Mouse (Mus musculus): ENCODE measurements around the gene Arhgap10. TPM values are rescaled to one million over a fixed set of nuclear protein-coding genes. Genes with fewer than 3 reads are reported as not detected.

The Arhgap10 gene
- polyA plus RNA-seq, 1 experiment = 7.2 TPM

GRCm38 (mm10) chr8:77544428-77544827 lies 26.7 kb upstream of the Arhgap10 start:
- no peaks in the 10 kb centered on the region; the same call in 1 of the 2 replicates for H3K4me1 ChIP-seq (ENCODE audit: control insufficient read depth, insufficient read depth, low read length)
- H3K27ac ChIP-seq (ENCODE audit: control insufficient read depth, insufficient read depth, low read depth, low read length) = no peak overlapping the region
- TF ChIP-seq CTCF (IDR thresholded peaks at IDR 0.05; ENCODE audit: control insufficient read depth, insufficient read depth, insufficient replicate concordance, low read depth, low read length) = no peak
- TF ChIP-seq POLR2A (IDR thresholded peaks at IDR 0.05; ENCODE audit: control insufficient read depth, low read depth, low read length) = no peak
- no peak overlapping the region for H3K4me3 ChIP-seq (ENCODE audit: control insufficient read depth, low read depth, low read length)
- H3K36me3 ChIP-seq (ENCODE audit: control insufficient read depth, insufficient read depth, low read length) = no peaks in the 10 kb centered on the region
- H3K27me3 ChIP-seq (ENCODE audit: control insufficient read depth, insufficient read depth, low read length) = no peaks in the 10 kb centered on the region

- Histone ChIP-seq H3K4me1 (ENCODE audit: control insufficient read depth, insufficient read depth, low read length) (no peaks in the 10 kb centered on the region), H3K27ac (ENCODE audit: control insufficient read depth, insufficient read depth, low read depth, low read length) (no peak overlapping the region), H3K27me3 (ENCODE audit: control insufficient read depth, insufficient read depth, low read length) (no peaks in the 10 kb centered on the region), H3K4me3 (ENCODE audit: control insufficient read depth, low read depth, low read length) (no peak overlapping the region), H3K36me3 (ENCODE audit: control insufficient read depth, insufficient read depth, low read length) (no peaks in the 10 kb centered on the region)
- TF ChIP-seq POLR2A (IDR thresholded peaks at IDR 0.05; ENCODE audit: control insufficient read depth, low read depth, low read length) = no peak
- no peak for TF ChIP-seq CTCF (IDR thresholded peaks at IDR 0.05; ENCODE audit: control insufficient read depth, insufficient read depth, insufficient replicate concordance, low read depth, low read length)
Observed at GRCm38 (mm10) chr8:77543152-77543777, 25.5 kb upstream of the Arhgap10 start.

- TF ChIP-seq CTCF (IDR thresholded peaks at IDR 0.05; ENCODE audit: control insufficient read depth, insufficient read depth, insufficient replicate concordance, low read depth, low read length) (no peak), POLR2A (IDR thresholded peaks at IDR 0.05; ENCODE audit: control insufficient read depth, low read depth, low read length) (no peak)
- H3K27ac ChIP-seq (ENCODE audit: control insufficient read depth, insufficient read depth, low read depth, low read length) = no peak overlapping the region
- no peaks in the 10 kb centered on the region for H3K36me3 ChIP-seq (ENCODE audit: control insufficient read depth, insufficient read depth, low read length)
Observed at GRCm38 (mm10) chr8:77538256-77538655, 20.5 kb upstream of the Arhgap10 start.

GRCm38 (mm10) chr8:77536821-77537220 lies 19.1 kb upstream of the Arhgap10 start:
- H3K27me3 ChIP-seq (ENCODE audit: control insufficient read depth, insufficient read depth, low read length) = no peaks in the 10 kb centered on the region

More at GRCm38 (mm10) chr8:77538256-77538655, 20.5 kb upstream of the Arhgap10 start:
- Histone ChIP-seq H3K27me3 (ENCODE audit: control insufficient read depth, insufficient read depth, low read length) (no peaks in the 10 kb centered on the region), H3K4me1 (ENCODE audit: control insufficient read depth, insufficient read depth, low read length) (peaks cover 10% of the 10 kb centered on the region), H3K4me3 (ENCODE audit: control insufficient read depth, low read depth, low read length) (no peak overlapping the region)

GRCm38 (mm10) chr8:77535026-77535595 lies 17.4 kb upstream of the Arhgap10 start:
- H3K36me3 ChIP-seq (ENCODE audit: control insufficient read depth, insufficient read depth, low read length) = no peaks in the 10 kb centered on the region
- H3K27ac ChIP-seq (ENCODE audit: control insufficient read depth, insufficient read depth, low read depth, low read length) = no peak overlapping the region
- peaks cover 10% of the 10 kb centered on the region for H3K4me1 ChIP-seq (ENCODE audit: control insufficient read depth, insufficient read depth, low read length)
- no peak for TF ChIP-seq POLR2A (IDR thresholded peaks at IDR 0.05; ENCODE audit: control insufficient read depth, low read depth, low read length)
- peak; percentile 17; the same call in 1 of the 2 replicates for TF ChIP-seq CTCF (IDR thresholded peaks at IDR 0.05; ENCODE audit: control insufficient read depth, insufficient read depth, insufficient replicate concordance, low read depth, low read length)
- H3K4me3 ChIP-seq (ENCODE audit: control insufficient read depth, low read depth, low read length) = no peak overlapping the region
- H3K27me3 ChIP-seq (ENCODE audit: control insufficient read depth, insufficient read depth, low read length) = no peaks in the 10 kb centered on the region

More at GRCm38 (mm10) chr8:77536821-77537220, 19.1 kb upstream of the Arhgap10 start:
- Histone ChIP-seq H3K27ac (ENCODE audit: control insufficient read depth, insufficient read depth, low read depth, low read length) (no peak overlapping the region), H3K36me3 (ENCODE audit: control insufficient read depth, insufficient read depth, low read length) (no peaks in the 10 kb centered on the region), H3K4me3 (ENCODE audit: control insufficient read depth, low read depth, low read length) (no peak overlapping the region), H3K4me1 (ENCODE audit: control insufficient read depth, insufficient read depth, low read length) (peaks cover 10% of the 10 kb centered on the region)
- TF ChIP-seq POLR2A (IDR thresholded peaks at IDR 0.05; ENCODE audit: control insufficient read depth, low read depth, low read length) = no peak
- no peak for TF ChIP-seq CTCF (IDR thresholded peaks at IDR 0.05; ENCODE audit: control insufficient read depth, insufficient read depth, insufficient replicate concordance, low read depth, low read length)

- Histone ChIP-seq H3K4me3 (ENCODE audit: control insufficient read depth, low read depth, low read length) (no peak overlapping the region), H3K4me1 (ENCODE audit: control insufficient read depth, insufficient read depth, low read length) (peaks cover 10% of the 10 kb centered on the region), H3K27ac (ENCODE audit: control insufficient read depth, insufficient read depth, low read depth, low read length) (no peak overlapping the region), H3K36me3 (ENCODE audit: control insufficient read depth, insufficient read depth, low read length) (no peaks in the 10 kb centered on the region), H3K27me3 (ENCODE audit: control insufficient read depth, insufficient read depth, low read length) (no peaks in the 10 kb centered on the region)
- no peak for TF ChIP-seq POLR2A (IDR thresholded peaks at IDR 0.05; ENCODE audit: control insufficient read depth, low read depth, low read length)
- TF ChIP-seq CTCF (IDR thresholded peaks at IDR 0.05; ENCODE audit: control insufficient read depth, insufficient read depth, insufficient replicate concordance, low read depth, low read length) = no peak
Observed at GRCm38 (mm10) chr8:77534358-77534992, 16.7 kb upstream of the Arhgap10 start.

- Histone ChIP-seq H3K36me3 (ENCODE audit: control insufficient read depth, insufficient read depth, low read length) (no peaks in the 10 kb centered on the region), H3K4me3 (ENCODE audit: control insufficient read depth, low read depth, low read length) (no peak overlapping the region), H3K4me1 (ENCODE audit: control insufficient read depth, insufficient read depth, low read length) (no peaks in the 10 kb centered on the region), H3K27me3 (ENCODE audit: control insufficient read depth, insufficient read depth, low read length) (no peaks in the 10 kb centered on the region), H3K27ac (ENCODE audit: control insufficient read depth, insufficient read depth, low read depth, low read length) (no peak overlapping the region)
- TF ChIP-seq CTCF (IDR thresholded peaks at IDR 0.05; ENCODE audit: control insufficient read depth, insufficient read depth, insufficient replicate concordance, low read depth, low read length) = no peak
- TF ChIP-seq POLR2A (IDR thresholded peaks at IDR 0.05; ENCODE audit: control insufficient read depth, low read depth, low read length) = no peak
Observed at GRCm38 (mm10) chr8:77526130-77526529, 8.4 kb upstream of the Arhgap10 start.
